In the genomic region with DNA sequence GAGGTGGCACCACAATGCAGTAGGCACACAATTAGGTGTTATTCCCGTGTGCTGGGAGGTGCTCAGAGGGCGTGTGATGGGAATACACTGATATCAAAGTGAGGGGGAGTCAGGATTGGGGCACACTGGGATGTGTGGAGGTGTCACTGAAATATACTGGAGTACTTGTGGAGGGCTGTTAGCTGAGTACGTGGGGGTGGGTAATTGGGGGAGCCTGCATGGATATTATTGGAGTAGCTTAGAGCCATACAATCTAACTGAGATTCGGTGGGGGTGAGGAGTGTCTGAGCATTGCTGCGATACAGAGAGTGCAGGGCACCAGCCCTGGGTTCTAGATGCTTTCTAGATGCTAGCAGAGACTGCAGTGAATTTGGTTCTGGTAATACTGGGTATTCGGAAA, we compare ENCODE assay signal across 30 mouse cellular contexts. TPM values are rescaled to one million over a fixed set of nuclear protein-coding genes. Genes with fewer than 3 reads are reported as not detected.
"Had no signal": no experiment of that assay in that cellular context is flagged by ENCODE, and none has a peak within 500 bp of the region (broad histone marks: within the 10 kb centered on the region; RNA-seq: fewer than 3 reads in every experiment).

No protein-coding gene starts in this region.

- H3K27ac ChIP-seq: limb, embryonic 10.5 days; limb, embryonic 12.5 days; limb, embryonic 13.5 days; limb, embryonic 15.5 days; liver, embryonic 12.5 days; liver, embryonic 13.5 days; liver, embryonic 14.5 days; liver, embryonic 15.5 days; lung, embryonic 15.5 days; macrophage; midbrain, embryonic 10.5 days; midbrain, embryonic 12.5 days; midbrain, embryonic 13.5 days; midbrain, embryonic 15.5 days had no signal

- H3K4me3 ChIP-seq: limb, embryonic 10.5 days; limb, embryonic 12.5 days; limb, embryonic 13.5 days; limb, embryonic 15.5 days; liver, embryonic 12.5 days; liver, embryonic 13.5 days; liver, embryonic 15.5 days; lung, embryonic 15.5 days; megakaryocyte, embryonic 14.5 days; midbrain, embryonic 10.5 days; midbrain, embryonic 12.5 days; midbrain, embryonic 13.5 days; midbrain, embryonic 15.5 days; myocyte had no signal

- DNase-seq: left cerebral cortex, postnatal 4 days; liver; liver, embryonic 13.5 days; liver, postnatal 0 days; lung, adult 18-20 months; lung, adult 2 months; lung, embryonic 14.5 days; lung, postnatal 10 days; lung, postnatal 14 days; lung, postnatal 36 days; lung, postnatal 4 days; midbrain, embryonic 14.5 days had no signal

RNA-seq across cellular contexts. Expression of a gene that starts 30.2 kb away (rescaled TPM):
- total RNA-seq: liver, adult 2 months had no signal

RNA-seq across cellular contexts. Expression of a gene that starts 43.7 kb away (rescaled TPM):
- total RNA-seq: monocyte, adult 5-6 weeks had no signal

RNA-seq across cellular contexts. Expression of a gene that starts 45.4 kb away (rescaled TPM):
- total RNA-seq: liver, adult 2 months; megakaryocyte-erythroid progenitor cell, adult 5-6 weeks; monocyte, adult 5-6 weeks had no signal
